Mouse (Mus musculus): ENCODE measurements around the gene Wnt10a.
"Not testable (repeated sequence)": the region's sequence is repeated elsewhere in the genome, so short reads cannot be mapped to it uniquely, and the experiment has no call there.

Gene Wnt10a

DNA sequence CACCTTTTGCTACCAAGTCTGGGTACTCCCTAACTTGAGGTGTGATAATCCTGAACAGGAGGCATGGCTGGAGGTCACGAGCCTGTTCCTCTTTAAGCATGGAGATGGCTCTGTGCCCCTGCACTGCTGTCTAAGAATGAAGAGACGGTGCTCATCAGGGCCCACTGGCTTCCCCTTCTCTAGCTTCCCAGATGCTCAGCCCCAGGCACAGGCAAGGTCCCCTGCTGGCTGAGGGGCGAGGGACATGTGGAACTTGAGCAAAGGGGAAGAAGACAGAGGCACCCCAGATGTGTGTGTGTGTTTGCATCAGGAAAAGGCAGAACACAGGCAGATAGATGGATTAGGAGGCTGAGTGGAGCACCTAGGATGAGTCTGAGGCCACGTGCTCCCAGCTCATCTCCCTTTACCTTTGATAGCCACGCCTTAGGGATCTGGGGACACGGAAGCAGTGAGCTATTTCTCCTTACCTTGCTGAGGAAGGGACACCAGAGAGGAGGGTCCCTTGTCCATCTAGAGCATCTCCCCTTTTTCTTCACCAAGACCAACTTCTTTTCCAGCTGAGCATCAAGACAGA lies 2.6 kb upstream of the Wnt10a start:
- no peak for DNase-seq

DNA sequence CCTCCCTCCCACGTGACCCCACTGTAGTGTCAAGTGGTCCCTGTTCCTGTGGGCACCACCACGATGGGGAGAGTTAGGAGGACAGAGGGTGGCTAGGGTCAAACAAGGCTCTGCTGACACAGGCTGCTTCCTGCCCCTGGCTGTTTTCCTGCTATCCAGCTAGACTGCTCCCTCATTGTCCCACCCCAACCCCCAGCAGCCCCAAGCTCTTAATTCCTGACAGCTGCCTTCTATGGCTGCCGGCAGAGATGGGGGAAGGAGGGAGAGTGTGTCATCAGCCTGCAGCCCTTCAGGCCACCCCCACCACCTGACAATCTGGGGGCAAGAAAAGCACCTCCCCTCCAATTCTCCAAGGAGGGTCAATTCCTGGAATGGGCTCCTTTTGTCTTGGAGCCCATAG lies 1.2 kb upstream of the Wnt10a start:
- DNase-seq = no peak

DNA sequence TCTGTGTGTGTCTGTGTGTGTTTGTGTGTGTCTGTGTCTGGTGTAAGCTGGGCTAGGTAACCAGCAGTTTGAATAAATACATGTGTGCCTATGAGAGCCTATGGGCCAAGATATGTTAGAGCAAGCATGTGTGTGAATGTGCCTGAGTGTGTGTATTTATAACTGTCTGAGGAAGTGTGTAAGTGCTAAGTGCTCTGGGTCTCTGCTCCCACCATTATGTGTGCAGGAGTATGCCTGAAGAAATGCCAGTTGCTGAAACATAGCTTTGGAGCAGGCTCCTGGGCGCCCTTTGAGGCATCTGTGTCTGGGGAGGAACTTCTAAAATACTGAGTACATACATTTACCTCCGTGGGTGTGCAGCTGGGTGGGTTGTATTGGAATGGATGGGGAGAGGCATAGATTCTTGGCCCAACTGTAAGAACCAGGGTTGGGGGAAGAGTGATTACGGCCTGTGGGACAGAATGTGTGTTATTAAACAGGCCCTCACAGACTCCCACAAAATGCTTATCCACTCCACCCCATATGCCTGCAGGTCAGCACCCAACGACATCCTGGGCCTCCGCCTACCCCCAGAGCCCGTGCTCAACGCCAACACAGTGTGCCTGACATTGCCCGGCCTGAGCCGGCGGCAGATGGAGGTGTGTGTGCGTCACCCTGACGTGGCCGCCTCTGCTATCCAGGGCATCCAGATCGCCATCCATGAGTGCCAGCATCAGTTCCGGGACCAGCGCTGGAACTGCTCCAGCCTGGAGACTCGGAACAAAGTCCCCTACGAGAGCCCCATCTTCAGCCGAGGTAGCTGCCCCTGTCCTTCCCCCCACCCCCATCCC lies 1.7 kb downstream of the Wnt10a start:
- no peak for DNase-seq

DNA sequence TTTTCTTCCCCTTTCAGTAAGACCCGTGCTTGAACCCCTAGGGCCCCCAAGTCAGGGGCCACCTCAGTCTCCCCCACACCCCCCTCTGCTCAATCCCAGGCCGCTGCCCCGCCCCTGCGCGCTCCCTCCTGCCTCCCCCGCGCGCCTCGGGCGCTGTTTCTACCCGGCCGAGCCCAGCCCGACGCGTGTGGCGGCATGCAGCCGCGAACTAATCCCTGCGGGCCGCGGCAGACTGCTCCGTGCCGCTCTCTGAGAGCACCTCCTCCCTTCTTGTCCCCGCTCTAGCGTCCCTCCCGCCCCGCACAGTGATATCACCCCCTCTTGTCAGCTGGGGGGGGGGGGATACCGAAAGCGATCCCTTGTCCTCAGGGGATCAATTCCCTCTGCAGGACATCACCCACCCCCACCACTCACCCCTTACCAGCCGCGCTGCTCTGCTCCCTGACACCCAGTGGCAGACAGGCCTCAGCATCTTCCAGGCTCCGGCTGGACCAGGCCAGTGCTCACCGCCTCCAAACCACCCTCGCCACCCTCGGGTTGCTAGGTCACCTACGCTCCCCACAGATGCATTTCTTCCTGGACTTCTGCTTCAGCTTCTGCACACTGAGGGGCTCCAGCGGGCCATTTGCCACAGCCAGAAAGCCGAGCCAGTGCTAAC lies 3.3 kb downstream of the Wnt10a start:
- no peak for DNase-seq

DNA sequence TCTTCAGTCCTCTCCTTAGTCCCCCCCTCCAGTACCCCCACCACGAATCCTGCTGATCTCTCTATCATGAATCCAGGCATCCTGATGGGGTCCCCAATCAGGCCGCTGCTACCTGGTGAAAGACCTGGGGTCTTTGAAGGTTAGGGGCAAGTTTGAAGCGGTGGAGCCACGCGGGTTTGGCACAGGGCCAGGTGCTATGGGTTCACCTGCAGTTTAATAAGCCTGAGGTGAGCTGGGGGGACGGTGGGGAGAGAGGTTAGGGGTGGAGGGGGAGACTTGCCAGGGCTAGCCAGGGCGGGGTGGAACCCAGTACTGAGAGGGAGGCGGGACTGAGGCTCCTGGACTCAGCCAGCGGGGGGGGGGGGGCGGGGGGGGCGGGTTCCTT lies 3.8 kb downstream of the Wnt10a start:
- DNase-seq = no peak

DNA sequence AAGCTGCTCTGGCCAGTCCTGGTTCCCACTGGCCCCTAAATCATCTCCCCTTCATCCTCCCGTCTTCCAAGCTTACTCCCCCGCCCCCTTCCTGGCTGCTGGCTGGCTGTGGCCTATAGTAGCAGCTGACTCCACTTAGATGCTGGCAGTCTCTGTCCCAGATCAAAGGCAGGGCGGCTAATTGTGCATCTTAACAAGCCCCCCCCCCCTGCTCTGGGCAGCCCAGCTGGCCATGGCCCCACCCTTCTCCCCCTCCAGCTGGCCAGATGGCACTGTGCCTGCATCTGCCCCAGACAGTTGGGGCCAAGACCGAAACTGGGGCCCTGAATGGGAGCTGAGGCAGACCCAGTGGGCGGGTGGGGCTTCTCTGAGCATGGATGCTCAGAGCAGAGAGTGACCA lies 6.1 kb downstream of the Wnt10a start:
- DNase-seq = no peak

DNA sequence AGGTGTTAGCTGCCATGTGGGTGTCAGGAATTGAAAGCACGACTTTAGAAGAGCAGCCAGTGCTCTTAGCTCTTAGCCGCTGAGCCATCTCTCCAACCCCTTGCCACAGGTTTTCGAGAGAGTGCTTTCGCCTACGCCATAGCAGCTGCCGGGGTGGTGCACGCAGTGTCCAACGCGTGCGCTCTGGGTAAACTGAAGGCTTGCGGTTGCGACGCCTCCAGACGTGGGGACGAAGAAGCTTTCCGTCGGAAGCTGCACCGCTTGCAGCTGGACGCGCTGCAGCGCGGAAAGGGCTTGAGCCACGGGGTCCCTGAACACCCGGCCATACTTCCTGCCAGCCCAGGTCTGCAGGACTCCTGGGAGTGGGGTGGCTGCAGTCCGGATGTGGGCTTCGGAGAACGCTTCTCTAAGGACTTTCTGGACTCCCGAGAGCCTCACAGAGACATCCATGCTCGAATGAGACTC lies 9.1 kb downstream of the Wnt10a start:
- DNase-seq = peak; percentile 59

DNA sequence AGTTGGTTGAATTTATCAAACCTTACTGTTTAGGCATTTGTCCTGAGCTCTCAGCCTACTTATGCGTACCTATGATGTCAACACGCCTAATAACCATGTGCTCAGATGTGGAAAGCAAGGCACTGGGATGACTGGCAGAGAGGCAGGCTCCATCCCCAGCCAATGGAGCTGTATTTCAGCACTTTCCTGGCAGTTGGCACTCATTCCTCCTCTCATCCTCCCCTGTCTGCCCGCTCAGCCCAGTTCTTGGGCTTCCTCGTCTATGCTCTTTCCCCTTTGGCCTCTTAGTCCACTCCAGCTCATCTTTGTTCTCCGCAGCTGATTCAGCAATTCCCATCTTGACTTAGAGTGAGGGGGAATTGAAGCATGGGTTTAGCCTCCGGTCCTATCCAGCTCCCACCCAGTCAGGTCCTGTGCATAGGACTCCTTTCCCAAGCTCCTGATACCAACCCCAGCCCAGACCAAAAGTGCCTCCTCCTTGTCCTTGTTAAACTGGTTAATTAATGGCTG lies 10.4 kb downstream of the Wnt10a start:
- DNase-seq = no peak

DNA sequence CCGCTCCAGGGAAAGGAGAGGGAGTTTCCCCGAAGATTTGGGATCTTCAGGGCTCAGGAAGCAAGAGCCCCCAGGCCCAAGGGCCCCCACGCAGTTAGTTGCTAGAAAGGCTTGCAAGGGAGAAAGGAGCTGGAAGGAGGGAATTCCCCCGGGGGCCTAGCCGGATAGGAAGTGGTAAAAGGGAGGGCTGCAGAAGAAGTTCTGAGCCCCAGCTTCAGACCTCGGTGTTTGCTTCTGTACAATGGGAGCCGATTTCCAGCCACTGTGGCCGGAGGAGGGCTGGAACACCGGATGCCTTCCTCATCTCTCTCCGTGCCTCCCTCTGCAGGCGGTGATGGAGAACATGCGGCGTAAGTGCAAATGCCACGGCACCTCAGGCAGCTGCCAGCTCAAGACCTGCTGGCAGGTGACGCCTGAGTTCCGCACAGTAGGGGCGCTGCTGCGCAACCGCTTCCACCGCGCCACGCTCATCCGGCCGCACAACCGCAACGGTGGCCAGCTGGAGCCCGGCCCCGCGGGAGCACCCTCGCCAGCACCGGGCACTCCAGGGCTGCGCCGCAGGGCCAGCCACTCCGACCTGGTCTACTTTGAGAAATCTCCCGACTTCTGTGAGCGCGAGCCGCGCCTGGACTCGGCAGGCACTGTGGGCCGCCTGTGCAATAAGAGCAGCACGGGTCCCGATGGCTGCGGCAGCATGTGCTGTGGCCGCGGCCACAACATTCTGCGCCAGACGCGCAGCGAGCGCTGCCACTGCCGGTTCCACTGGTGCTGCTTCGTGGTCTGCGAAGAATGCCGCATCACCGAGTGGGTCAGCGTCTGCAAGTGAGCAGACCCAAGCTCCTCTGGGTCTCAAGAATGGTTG lies 11.7 kb downstream of the Wnt10a start:
- peak; percentile 82 for DNase-seq

DNA sequence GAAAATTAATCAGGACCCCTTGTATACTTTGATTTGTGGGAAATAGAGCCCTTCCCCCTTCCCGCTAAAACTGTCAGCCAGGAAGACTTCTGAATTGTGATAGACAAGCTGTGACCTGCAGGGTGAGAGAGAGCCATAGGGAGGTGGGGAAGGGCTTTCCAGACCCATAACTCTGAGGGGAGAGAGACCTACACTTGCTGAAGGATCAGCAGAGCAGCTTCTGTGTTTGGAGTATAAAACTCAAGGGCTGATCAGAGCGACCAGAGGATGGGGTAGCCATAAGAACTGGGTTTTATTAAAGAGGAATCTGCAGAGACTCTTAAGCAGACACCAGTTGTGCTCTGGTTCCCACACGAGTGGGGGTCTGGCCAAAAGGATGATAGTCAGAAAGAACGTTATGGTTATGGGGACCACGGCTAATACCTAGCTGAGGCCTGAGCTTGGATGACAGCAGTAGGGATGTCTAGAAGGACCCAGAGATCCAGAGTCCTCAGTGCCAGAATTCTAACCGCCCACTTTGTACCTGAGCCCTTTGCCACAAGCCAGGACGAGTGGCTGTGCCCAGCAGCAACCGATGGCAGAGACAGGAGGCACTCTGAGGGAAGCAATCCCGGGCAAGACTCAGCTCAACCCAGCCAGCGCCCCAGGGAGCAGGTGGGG lies 13.0 kb downstream of the Wnt10a start:
- no peak for DNase-seq

DNA sequence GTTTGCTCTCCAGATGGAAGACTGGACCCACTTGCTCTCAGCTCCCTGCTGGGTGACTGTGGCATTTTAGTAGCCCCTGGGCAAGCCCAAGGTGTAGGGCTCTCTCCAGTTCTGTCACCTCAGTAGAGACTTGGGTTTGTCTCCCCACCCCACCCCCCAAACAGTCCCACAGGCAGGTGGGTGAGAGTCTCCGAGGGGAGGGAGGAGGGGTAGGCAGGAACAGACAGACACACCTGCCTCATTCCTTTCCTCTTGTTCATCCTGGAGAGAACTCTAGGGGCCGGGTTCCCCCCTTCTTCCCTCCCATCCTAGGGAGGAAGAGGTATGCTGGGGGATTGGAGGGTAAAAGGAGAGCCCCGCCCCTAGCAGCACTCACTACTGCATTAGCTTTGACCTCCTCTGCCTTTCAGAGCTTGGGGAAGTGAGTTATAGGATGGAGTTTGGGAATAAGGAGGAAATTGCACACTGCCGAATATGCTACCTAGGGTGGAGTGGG lies 14.1 kb downstream of the Wnt10a start:
- no peak for DNase-seq

DNA sequence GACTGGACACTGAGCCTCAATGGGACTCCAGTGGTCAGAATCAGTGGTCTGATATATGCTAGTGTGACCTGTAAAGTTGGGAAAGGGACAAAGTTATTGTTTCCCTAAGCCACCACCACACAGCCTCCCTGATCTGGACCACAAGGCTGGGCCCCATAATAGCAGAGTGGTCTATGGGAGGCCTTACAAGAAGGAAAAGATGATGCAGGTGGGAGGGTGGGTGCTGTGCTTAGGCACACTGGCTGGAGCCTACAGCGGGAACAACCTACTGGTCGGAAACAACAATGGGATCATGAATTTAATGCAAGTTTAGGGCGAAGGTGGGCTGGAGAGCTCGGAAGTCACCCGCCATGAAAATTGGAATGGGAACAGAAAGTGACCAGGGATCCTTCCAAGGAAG lies 14.5 kb downstream of the Wnt10a start:
- no peak for DNase-seq

DNA sequence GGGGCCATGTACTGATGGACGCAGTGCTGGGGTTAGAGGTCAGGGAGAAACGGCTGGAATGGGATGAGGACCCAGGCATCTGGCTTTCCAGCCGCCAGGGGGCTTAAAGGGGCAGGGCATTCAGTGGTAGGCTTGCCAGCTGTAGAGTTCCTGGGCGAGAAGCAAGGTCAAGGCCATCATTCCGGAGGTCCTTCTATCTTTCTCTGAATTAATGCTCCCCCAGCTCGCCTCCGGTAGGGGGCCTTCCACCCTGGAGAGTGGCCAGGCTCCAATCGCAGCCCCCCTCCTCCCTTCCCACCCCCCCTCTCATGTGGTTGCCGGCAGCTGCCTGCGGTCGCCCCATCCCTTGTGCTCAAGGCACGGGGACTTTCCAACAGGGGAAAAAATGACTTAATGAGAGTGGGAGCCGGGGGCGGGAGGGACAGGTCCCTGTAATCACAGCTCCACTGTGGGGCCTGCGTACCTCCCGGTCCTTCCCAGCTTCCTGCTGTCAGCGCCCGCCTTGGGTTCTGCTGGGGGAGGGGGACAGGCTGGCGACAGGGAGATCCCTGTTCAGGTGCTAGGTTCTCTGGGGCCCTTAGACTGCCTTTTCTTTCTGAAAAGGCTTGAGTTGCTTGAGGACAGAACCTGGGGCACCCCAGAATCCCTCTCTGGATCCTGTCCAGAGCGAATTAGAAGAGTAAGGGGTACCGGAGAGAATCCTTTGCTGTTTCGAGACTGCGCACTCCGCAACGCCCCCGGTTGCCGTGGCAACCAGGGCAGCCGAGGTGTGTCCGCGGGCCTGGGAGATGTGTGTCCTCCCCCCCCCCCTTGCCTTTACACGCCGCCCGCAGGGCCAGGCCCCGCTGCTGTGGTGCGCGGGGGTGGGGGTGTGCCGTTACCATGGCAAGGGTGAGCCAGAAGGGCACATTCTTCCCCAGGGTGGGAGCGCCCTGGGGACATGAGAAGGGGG lies 15.3 kb downstream of the Wnt10a start:
- peak; percentile 72 for DNase-seq

DNA sequence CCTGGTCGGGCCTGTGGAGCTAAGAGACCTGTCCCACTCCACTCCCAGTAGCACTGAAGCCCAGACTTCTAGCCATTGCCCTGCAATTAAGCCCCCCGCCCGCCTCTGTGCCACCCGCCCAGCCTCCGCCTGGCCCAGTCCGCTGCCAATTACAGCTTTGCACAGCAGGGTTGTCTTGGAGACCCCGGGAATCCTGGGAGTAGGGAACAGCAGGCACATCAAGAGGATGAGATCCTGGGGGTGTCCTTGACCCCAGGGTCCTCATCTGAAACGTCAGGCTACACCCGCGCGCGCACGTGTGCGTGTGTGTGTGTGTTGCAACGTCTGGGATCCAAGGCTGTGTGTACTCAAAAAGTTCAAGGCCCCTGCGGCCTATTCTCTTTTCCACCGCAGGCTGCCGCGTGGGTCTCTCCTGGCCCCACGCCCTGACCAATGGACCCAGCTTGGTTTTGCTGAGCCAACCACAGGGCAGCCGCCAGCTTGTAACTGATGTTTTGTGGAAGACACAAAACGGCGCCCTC lies 16.3 kb downstream of the Wnt10a start:
- DNase-seq = no peak

DNA sequence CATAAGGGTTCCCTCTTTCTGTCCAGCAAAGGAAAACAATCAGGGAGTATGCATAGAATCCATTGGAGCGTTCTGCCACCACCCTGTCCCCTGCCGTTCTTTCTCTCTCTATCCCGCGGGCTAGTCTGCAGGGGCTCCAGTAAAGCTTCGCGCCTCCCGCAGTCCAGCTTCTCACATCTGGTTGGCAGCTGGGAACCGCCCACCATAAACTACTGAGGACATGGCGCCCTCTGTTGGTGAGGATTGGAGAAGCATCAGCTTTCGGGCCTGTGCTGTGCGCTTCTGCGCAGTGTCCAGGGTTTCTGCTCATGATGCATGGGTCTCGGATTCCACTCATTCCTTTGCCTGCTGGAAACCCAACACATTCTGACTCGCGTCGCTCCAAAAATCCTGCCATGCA lies 16.8 kb downstream of the Wnt10a start:
- DNase-seq = peak; percentile 87

DNA sequence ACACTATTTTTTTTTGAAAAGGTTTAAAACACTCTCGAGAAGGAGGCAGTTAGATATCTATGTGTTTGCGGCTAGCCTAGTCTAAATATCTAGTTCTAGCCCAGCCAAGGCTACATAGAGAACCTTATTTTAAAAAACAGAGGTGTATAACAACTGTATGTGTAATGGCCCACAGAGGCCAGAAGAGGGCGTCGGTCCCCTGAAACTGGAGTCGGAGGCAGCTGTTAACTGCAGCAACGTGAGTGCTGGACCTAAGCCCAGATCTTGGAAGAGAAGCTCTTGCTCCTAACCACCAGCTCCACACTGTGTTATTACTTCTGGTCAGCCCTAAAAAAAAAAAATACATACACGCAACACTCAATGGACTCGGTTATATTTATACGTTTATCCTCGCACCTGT lies 17.7 kb downstream of the Wnt10a start:
- DNase-seq = no peak

DNA sequence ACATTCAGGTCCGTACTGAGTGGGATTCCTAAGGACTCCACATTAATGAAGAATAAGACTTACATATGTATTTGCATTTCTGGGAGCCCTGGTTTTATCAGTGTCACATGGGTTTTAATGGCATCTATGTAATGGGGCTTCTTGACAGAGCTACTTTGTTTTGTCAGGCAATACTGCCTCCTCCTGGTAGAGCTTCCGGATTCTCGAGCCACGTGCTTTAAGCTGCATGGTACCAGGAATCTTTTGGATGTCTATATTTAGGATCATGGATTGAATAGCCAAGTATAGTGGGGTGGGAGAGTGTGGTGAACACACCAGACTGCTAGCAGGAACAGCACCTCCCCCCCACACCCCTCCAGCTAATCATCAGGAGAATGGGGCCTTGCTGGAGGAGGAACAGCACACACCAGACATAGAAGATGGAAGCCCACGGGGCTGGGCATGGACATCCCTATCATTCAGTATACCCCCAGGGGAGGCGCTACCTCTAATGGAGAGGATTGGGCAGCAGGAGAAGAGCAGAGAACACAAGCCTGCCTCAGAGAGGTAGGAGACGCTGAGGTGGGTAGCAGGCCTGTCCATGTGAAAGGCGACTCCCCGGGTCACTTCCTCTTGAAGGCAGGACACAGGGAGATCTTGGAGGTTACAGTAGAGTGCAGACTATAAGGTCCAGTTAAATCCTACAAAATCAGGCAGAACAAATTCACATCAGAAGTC lies 23.8 kb downstream of the Wnt10a start:
- DNase-seq = no peak

DNA sequence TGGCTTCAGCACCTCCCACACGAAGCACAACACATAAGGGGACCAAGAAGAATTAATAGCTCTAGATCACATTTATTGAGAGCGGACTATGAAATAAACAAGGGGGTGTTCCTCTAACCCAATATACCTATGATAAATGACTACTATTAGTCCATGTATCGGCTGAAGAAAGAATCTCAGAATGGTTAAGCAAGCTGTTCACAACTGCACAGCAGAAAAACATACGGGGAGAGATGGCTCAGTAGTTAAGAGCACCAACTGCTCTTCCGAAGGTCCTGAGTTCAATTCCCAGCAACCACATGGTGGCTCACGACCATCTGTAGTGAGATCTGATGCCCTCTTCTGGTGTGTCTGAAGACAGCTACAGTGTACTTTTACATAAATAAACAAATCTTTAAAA lies 24.6 kb downstream of the Wnt10a start:
- not testable (repeated sequence) for DNase-seq

DNA sequence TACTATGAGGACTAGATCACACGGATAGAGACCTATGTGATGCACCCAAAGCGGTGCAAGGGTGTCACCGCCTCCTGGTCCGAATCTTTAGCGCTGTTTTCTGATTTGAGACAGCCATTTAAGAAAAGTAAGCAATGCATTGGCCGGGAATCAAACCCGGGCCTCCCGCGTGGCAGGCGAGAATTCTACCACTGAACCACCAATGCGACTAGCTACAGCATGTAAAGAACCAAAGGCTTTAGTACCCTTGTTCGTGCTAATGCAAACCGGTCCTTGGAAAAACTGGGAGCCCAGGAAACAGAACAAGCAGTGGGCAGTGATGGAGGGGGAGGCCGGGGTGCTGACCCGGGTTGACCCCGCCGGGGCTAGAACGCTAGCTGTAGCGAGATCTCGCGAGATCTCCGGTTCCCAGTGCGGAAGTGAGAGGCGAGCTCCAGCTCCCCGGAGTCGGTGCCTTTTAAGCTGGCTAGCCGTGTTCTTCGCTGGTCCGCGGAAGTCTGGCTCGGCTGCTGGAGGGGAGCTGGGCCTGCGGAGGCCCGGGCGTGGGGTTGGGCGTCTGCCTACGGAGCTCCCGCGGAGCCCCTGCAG lies 25.4 kb downstream of the Wnt10a start:
- peak; percentile 88 for DNase-seq

DNA sequence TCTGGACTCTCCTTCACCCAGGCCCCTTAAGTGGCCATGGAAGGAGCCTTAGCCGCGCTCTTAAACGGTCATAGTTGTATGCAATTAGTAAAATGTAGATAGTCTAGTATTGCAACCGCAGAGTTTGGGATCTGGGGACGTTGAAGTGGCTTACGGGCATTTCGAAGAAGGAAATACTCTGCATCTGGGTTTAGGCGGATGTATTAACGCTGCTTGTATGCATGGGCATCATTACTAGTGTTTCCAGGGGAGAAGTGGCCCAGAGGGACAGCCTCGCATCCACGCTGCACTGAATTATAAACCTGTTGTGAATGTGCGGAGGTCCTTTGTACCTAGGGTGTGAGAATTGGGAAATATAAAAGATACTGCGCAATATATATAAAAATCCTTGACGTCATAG lies 25.9 kb downstream of the Wnt10a start:
- no peak for DNase-seq
